Mouse (Mus musculus): Measurements from ENCODE around the gene Ndufaf4. TPM values are rescaled to one million over a fixed set of nuclear protein-coding genes. Genes with fewer than 3 reads are reported as not detected.
A peak's percentile ranks its signal among the peaks of the same experiment; 100 is the strongest.
"Not testable (repeated sequence)": the region's sequence is repeated elsewhere in the genome, so short reads cannot be mapped to it uniquely, and the experiment has no call there.

The Ndufaf4 gene
- 27.9 and 36.9 TPM in 2 replicates for total RNA-seq (2012; rRNA removed)

- Histone ChIP-seq H3K4me3 (ENCODE audit: insufficient read depth in 1 of 2, low read depth in 1 of 2, low read length in 2 of 2, poor library complexity in 1 of 2, severe bottlenecking in 1 of 2) (peak within 1 kb of the TSS; percentile 81 to 82), H3K4me1 (ENCODE audit: control insufficient read depth in 2 of 2, insufficient read depth in 2 of 2, low read length in 2 of 2, poor library complexity in 1 of 2) (peaks cover 0 to 2% of the 10 kb centered on the region in 2 experiments; a peak in 2 of 4 replicates), H3K36me3 (ENCODE audit: control insufficient read depth, insufficient read depth, low read length, poor library complexity, severe bottlenecking) (peaks cover 5% of the 10 kb centered on the region), H3K9ac (ENCODE audit: insufficient read depth, low read depth, low read length, poor library complexity, severe bottlenecking) (peak within 1 kb of the TSS; percentile 88), H3K9me3 (ENCODE audit: control insufficient read depth, insufficient read depth, low read depth, low read length) (no peaks in the 10 kb centered on the region), H3K27ac (ENCODE audit: insufficient read depth, low read depth, low read length, poor library complexity, severe bottlenecking) (no peak within 1 kb of the TSS)
- DNase-seq (ENCODE audit: low read depth, low spot score) = peak; percentile 86
- in situ Hi-C loops (cut with MboI; ENCODE audit: low sequenced_read_pairs in 2 of 2, unreplicated experiment in 2 of 2) = loop anchor here (10.0 to 25.0 kb wide), 2 partner anchors 183 to 186 kb away; no protein-coding TSS in a partner anchor
- TF ChIP-seq HCFC1 (IDR thresholded peaks at IDR 0.05; ENCODE audit: borderline replicate concordance, insufficient read depth, low read length) (peak; percentile 69; the same call in 1 of the 2 replicates), CHD2 (IDR thresholded peaks at IDR 0.05; ENCODE audit: low read depth, low read length) (no peak)
Observed at GRCm38 (mm10) chr4:24897851-24898515, at the start of gene Ndufaf4. Gene Ndufaf4, plus strand, starts transcription at chr4:24898083.

- peak; percentile 55 for DNase-seq (ENCODE audit: low read depth, low spot score)
- H3K4me3 ChIP-seq (ENCODE audit: insufficient read depth in 1 of 2, low read depth in 1 of 2, low read length in 2 of 2, poor library complexity in 1 of 2, severe bottlenecking in 1 of 2) = peak within 1 kb of the TSS; percentile 73 to 83
- no peaks in the 10 kb centered on the region for H3K4me1 ChIP-seq (ENCODE audit: control insufficient read depth in 2 of 2, insufficient read depth in 2 of 2, low read length in 2 of 2, poor library complexity in 1 of 2)
- no peaks in the 10 kb centered on the region for H3K9me3 ChIP-seq (ENCODE audit: control insufficient read depth, insufficient read depth, low read depth, low read length)
- in situ Hi-C loops (cut with MboI; ENCODE audit: low sequenced_read_pairs in 2 of 2, unreplicated experiment in 2 of 2) = no loop called here
- H3K9ac ChIP-seq (ENCODE audit: insufficient read depth, low read depth, low read length, poor library complexity, severe bottlenecking) = peak within 1 kb of the TSS; percentile 63
- TF ChIP-seq MAFK (IDR thresholded peaks at IDR 0.05; ENCODE audit: insufficient read depth, low read depth, low read length) = no peak
- no peak for TF ChIP-seq CHD2 (IDR thresholded peaks at IDR 0.05; ENCODE audit: low read depth, low read length)
- TF ChIP-seq ZC3H11A (IDR thresholded peaks at IDR 0.05; ENCODE audit: borderline replicate concordance, low read depth, low read length) = no peak
- TF ChIP-seq HCFC1 (IDR thresholded peaks at IDR 0.05; ENCODE audit: borderline replicate concordance, insufficient read depth, low read length) = no peak
- no peak for TF ChIP-seq ZNF384 (IDR thresholded peaks at IDR 0.05; ENCODE audit: low read depth, low read length)
- no peak within 1 kb of the TSS for H3K27ac ChIP-seq (ENCODE audit: insufficient read depth, low read depth, low read length, poor library complexity, severe bottlenecking)
- no peaks in the 10 kb centered on the region for H3K36me3 ChIP-seq (ENCODE audit: control insufficient read depth, insufficient read depth, low read length, poor library complexity, severe bottlenecking)
Observed at GRCm38 (mm10) chr4:24850401-24851325, 47.2 kb upstream of the Ndufaf4 start, which contains the start of gene Klhl32. Gene Klhl32, minus strand, starts transcription at chr4:24851124.

- TF ChIP-seq MAFK (IDR thresholded peaks at IDR 0.05; ENCODE audit: insufficient read depth, low read depth, low read length) (no peak), CHD2 (IDR thresholded peaks at IDR 0.05; ENCODE audit: low read depth, low read length) (no peak), ZNF384 (IDR thresholded peaks at IDR 0.05; ENCODE audit: low read depth, low read length) (no peak), ZC3H11A (IDR thresholded peaks at IDR 0.05; ENCODE audit: borderline replicate concordance, low read depth, low read length) (no peak), HCFC1 (IDR thresholded peaks at IDR 0.05; ENCODE audit: borderline replicate concordance, insufficient read depth, low read length) (no peak)
- DNase-seq (ENCODE audit: low read depth, low spot score) = no peak
- no peaks in the 10 kb centered on the region for H3K4me1 ChIP-seq (ENCODE audit: control insufficient read depth in 2 of 2, insufficient read depth in 2 of 2, low read length in 2 of 2, poor library complexity in 1 of 2)
- no peaks in the 10 kb centered on the region for H3K9me3 ChIP-seq (ENCODE audit: control insufficient read depth, insufficient read depth, low read depth, low read length)
- no peaks in the 10 kb centered on the region for H3K36me3 ChIP-seq (ENCODE audit: control insufficient read depth, insufficient read depth, low read length, poor library complexity, severe bottlenecking)
- no peak overlapping the region for H3K4me3 ChIP-seq (ENCODE audit: insufficient read depth in 1 of 2, low read depth in 1 of 2, low read length in 2 of 2, poor library complexity in 1 of 2, severe bottlenecking in 1 of 2)
- in situ Hi-C loops (cut with MboI; ENCODE audit: low sequenced_read_pairs in 2 of 2, unreplicated experiment in 2 of 2) = no loop called here
- no peak overlapping the region for H3K27ac ChIP-seq (ENCODE audit: insufficient read depth, low read depth, low read length, poor library complexity, severe bottlenecking)
- no peak overlapping the region for H3K9ac ChIP-seq (ENCODE audit: insufficient read depth, low read depth, low read length, poor library complexity, severe bottlenecking)
Observed at GRCm38 (mm10) chr4:24865691-24866090, 32.2 kb upstream of the Ndufaf4 start.

GRCm38 (mm10) chr4:24869230-24869629, 28.7 kb upstream of the Ndufaf4 start:
- no peak overlapping the region for H3K4me3 ChIP-seq (ENCODE audit: insufficient read depth in 1 of 2, low read depth in 1 of 2, low read length in 2 of 2, poor library complexity in 1 of 2, severe bottlenecking in 1 of 2)
- TF ChIP-seq ZNF384 (IDR thresholded peaks at IDR 0.05; ENCODE audit: low read depth, low read length) (no peak), CHD2 (IDR thresholded peaks at IDR 0.05; ENCODE audit: low read depth, low read length) (no peak), HCFC1 (IDR thresholded peaks at IDR 0.05; ENCODE audit: borderline replicate concordance, insufficient read depth, low read length) (no peak), ZC3H11A (IDR thresholded peaks at IDR 0.05; ENCODE audit: borderline replicate concordance, low read depth, low read length) (no peak), MAFK (IDR thresholded peaks at IDR 0.05; ENCODE audit: insufficient read depth, low read depth, low read length) (no peak)
- DNase-seq (ENCODE audit: low read depth, low spot score) = no peak
- H3K9me3 ChIP-seq (ENCODE audit: control insufficient read depth, insufficient read depth, low read depth, low read length) = no peaks in the 10 kb centered on the region
- no peak overlapping the region for H3K27ac ChIP-seq (ENCODE audit: insufficient read depth, low read depth, low read length, poor library complexity, severe bottlenecking)
- H3K36me3 ChIP-seq (ENCODE audit: control insufficient read depth, insufficient read depth, low read length, poor library complexity, severe bottlenecking) = no peaks in the 10 kb centered on the region
- in situ Hi-C loops (cut with MboI; ENCODE audit: low sequenced_read_pairs in 2 of 2, unreplicated experiment in 2 of 2) = no loop called here
- H3K9ac ChIP-seq (ENCODE audit: insufficient read depth, low read depth, low read length, poor library complexity, severe bottlenecking) = no peak overlapping the region
- no peaks in the 10 kb centered on the region for H3K4me1 ChIP-seq (ENCODE audit: control insufficient read depth in 2 of 2, insufficient read depth in 2 of 2, low read length in 2 of 2, poor library complexity in 1 of 2)

- H3K36me3 ChIP-seq (ENCODE audit: control insufficient read depth, insufficient read depth, low read length, poor library complexity, severe bottlenecking); H3K9me3 ChIP-seq (ENCODE audit: control insufficient read depth, insufficient read depth, low read depth, low read length); DNase-seq (ENCODE audit: low read depth, low spot score); H3K4me1 ChIP-seq (ENCODE audit: control insufficient read depth in 2 of 2, insufficient read depth in 2 of 2, low read length in 2 of 2, poor library complexity in 1 of 2); H3K9ac ChIP-seq (ENCODE audit: insufficient read depth, low read depth, low read length, poor library complexity, severe bottlenecking); H3K27ac ChIP-seq (ENCODE audit: insufficient read depth, low read depth, low read length, poor library complexity, severe bottlenecking); H3K4me3 ChIP-seq (ENCODE audit: insufficient read depth in 1 of 2, low read depth in 1 of 2, low read length in 2 of 2, poor library complexity in 1 of 2, severe bottlenecking in 1 of 2): not testable (repeated sequence)
- in situ Hi-C loops (cut with MboI; ENCODE audit: low sequenced_read_pairs in 2 of 2, unreplicated experiment in 2 of 2) = loop anchor here in 1 of 2 experiments (25.0 kb wide), 1 partner anchor 177 kb away; no protein-coding TSS in a partner anchor
Observed at GRCm38 (mm10) chr4:24889386-24889785, 8.5 kb upstream of the Ndufaf4 start.

GRCm38 (mm10) chr4:24892293-24892692, 5.6 kb upstream of the Ndufaf4 start:
- not testable (repeated sequence) for H3K9ac ChIP-seq (ENCODE audit: insufficient read depth, low read depth, low read length, poor library complexity, severe bottlenecking); H3K9me3 ChIP-seq (ENCODE audit: control insufficient read depth, insufficient read depth, low read depth, low read length); H3K4me1 ChIP-seq (ENCODE audit: control insufficient read depth in 2 of 2, insufficient read depth in 2 of 2, low read length in 2 of 2, poor library complexity in 1 of 2); H3K36me3 ChIP-seq (ENCODE audit: control insufficient read depth, insufficient read depth, low read length, poor library complexity, severe bottlenecking); H3K4me3 ChIP-seq (ENCODE audit: insufficient read depth in 1 of 2, low read depth in 1 of 2, low read length in 2 of 2, poor library complexity in 1 of 2, severe bottlenecking in 1 of 2); H3K27ac ChIP-seq (ENCODE audit: insufficient read depth, low read depth, low read length, poor library complexity, severe bottlenecking)
- in situ Hi-C loops (cut with MboI; ENCODE audit: low sequenced_read_pairs in 2 of 2, unreplicated experiment in 2 of 2) = loop anchor here (10.0 to 25.0 kb wide), 2 partner anchors 177 to 180 kb away; no protein-coding TSS in a partner anchor
- DNase-seq (ENCODE audit: low read depth, low spot score) = peak; percentile 39

Measured in ES-E14 (cell line).